Mouse (Mus musculus) testis, adult 2 months (tissue): Measurements from ENCODE around the gene Gm10961. TPM values are rescaled to one million over a fixed set of nuclear protein-coding genes. Genes with fewer than 3 reads are reported as not detected.

Source experiments
- H3K27ac ChIP-seq: fragments of 200-500 bp; 2 replicates; pipeline ENCODE4 v1.5.1; 2012; ENCODE audit warnings: low read depth, low read length; ENCODE audit not compliant: control insufficient read depth, insufficient read depth
- H3K27me3 ChIP-seq: fragments of 200-500 bp; 2 replicates; pipeline ENCODE4 v1.6.1; 2012; ENCODE audit warnings: mild to moderate bottlenecking, low read length, moderate library complexity; ENCODE audit not compliant: control insufficient read depth, insufficient read depth
- H3K36me3 ChIP-seq: fragments of 200-500 bp; 2 replicates; pipeline ENCODE4 v1.6.1; 2012; ENCODE audit warnings: mild to moderate bottlenecking, low read length; ENCODE audit not compliant: control insufficient read depth, insufficient read depth
- H3K4me1 ChIP-seq: fragments of 200-500 bp; 2 replicates; pipeline ENCODE4 v1.6.1; 2012; ENCODE audit warnings: low read length; ENCODE audit not compliant: control insufficient read depth, insufficient read depth
- H3K4me3 ChIP-seq: fragments of 200-500 bp; 2 replicates; pipeline ENCODE4 v1.5.1; 2012; ENCODE audit warnings: low read depth, mild to moderate bottlenecking, low read length, moderate library complexity, mixed read lengths; ENCODE audit not compliant: control insufficient read depth
- CTCF ChIP-seq: fragments of 200-500 bp; IDR thresholded peaks from 2 replicates; pipeline ENCODE4 v1.5.1; 2012; ENCODE audit warnings: low read depth, mild to moderate bottlenecking, inconsistent platforms, low read length, moderate library complexity; ENCODE audit not compliant: control insufficient read depth, insufficient read depth, insufficient replicate concordance
- POLR2A ChIP-seq: fragments of 200-500 bp; IDR thresholded peaks from 2 replicates; pipeline ENCODE4 v1.6.1; 2012; ENCODE audit warnings: low read depth, mild to moderate bottlenecking, inconsistent platforms, low read length, moderate library complexity; ENCODE audit not compliant: control insufficient read depth
- polyA plus RNA-seq: library from polyadenylated mRNA; depleted of rRNA; stranded (reverse); fragments of >200 nt; gene quantifications from 2 replicates; pipeline ENCODE4 v1.2.3, GENCODE M21; 2012

The Gm10961 gene
- polyA plus RNA-seq, 1 experiment = not detected

GRCm38 (mm10) chr3:107621286-107622075, 9.6 kb upstream of the Gm10961 start:
- Histone ChIP-seq H3K36me3 (peaks cover 4% of the 10 kb centered on the region), H3K4me1 (no peaks in the 10 kb centered on the region; the same call in 1 of the 2 replicates), H3K4me3 (no peak overlapping the region), H3K27ac (no peak overlapping the region), H3K27me3 (no peaks in the 10 kb centered on the region)
- TF ChIP-seq POLR2A (no peak), CTCF (no peak)

GRCm38 (mm10) chr3:107622537-107622936, 8.6 kb upstream of the Gm10961 start:
- no peaks in the 10 kb centered on the region for H3K27me3 ChIP-seq
- no peak overlapping the region for H3K4me3 ChIP-seq
- peaks cover 2% of the 10 kb centered on the region for H3K36me3 ChIP-seq
- TF ChIP-seq CTCF (no peak), POLR2A (no peak)
- no peak overlapping the region for H3K27ac ChIP-seq
- no peaks in the 10 kb centered on the region; the same call in 1 of the 2 replicates for H3K4me1 ChIP-seq

- no peaks in the 10 kb centered on the region for H3K4me1 ChIP-seq
These were observed 6.7 kb upstream of the Gm10961 start for GRCm38 (mm10) chr3:107624424-107624823.

GRCm38 (mm10) chr3:107625536-107625935, 5.6 kb upstream of the Gm10961 start:
- Histone ChIP-seq H3K4me3 (no peak overlapping the region), H3K27ac (no peak overlapping the region), H3K36me3 (no peaks in the 10 kb centered on the region; the same call in none of the 2 replicates), H3K27me3 (no peaks in the 10 kb centered on the region), H3K4me1 (peaks cover 1% of the 10 kb centered on the region)
- TF ChIP-seq POLR2A (no peak), CTCF (no peak)

More at GRCm38 (mm10) chr3:107624424-107624823, 6.7 kb upstream of the Gm10961 start:
- TF ChIP-seq CTCF (no peak), POLR2A (no peak)
- Histone ChIP-seq H3K27ac (no peak overlapping the region), H3K36me3 (no peaks in the 10 kb centered on the region; the same call in none of the 2 replicates), H3K4me3 (no peak overlapping the region), H3K27me3 (no peaks in the 10 kb centered on the region)

- Histone ChIP-seq H3K27ac (no peak overlapping the region), H3K4me1 (peaks cover 3% of the 10 kb centered on the region), H3K27me3 (no peaks in the 10 kb centered on the region), H3K4me3 (no peak overlapping the region), H3K36me3 (no peaks in the 10 kb centered on the region; the same call in none of the 2 replicates)
- no peak for TF ChIP-seq CTCF
- TF ChIP-seq POLR2A = no peak
These were observed 4.4 kb upstream of the Gm10961 start for GRCm38 (mm10) chr3:107626751-107627150.

- H3K36me3 ChIP-seq = no peaks in the 10 kb centered on the region; the same call in none of the 2 replicates
- H3K27me3 ChIP-seq = no peaks in the 10 kb centered on the region
- TF ChIP-seq CTCF = no peak
- TF ChIP-seq POLR2A = no peak
- no peak overlapping the region for H3K27ac ChIP-seq
- no peak overlapping the region for H3K4me3 ChIP-seq
- peaks cover 3% of the 10 kb centered on the region for H3K4me1 ChIP-seq
These were observed 3.5 kb upstream of the Gm10961 start for GRCm38 (mm10) chr3:107627641-107628040.

GRCm38 (mm10) chr3:107628551-107628950, 2.6 kb upstream of the Gm10961 start:
- Histone ChIP-seq H3K4me3 (no peak overlapping the region), H3K27me3 (no peaks in the 10 kb centered on the region), H3K36me3 (no peaks in the 10 kb centered on the region; the same call in 1 of the 2 replicates), H3K27ac (no peak overlapping the region), H3K4me1 (peaks cover 3% of the 10 kb centered on the region)
- TF ChIP-seq CTCF = no peak
- TF ChIP-seq POLR2A = no peak
